Mouse (Mus musculus) liver, embryonic 12.5 days (tissue): Measurements from ENCODE around the gene Wnt1. TPM values are rescaled to one million over a fixed set of nuclear protein-coding genes. Genes with fewer than 3 reads are reported as not detected.
A peak's percentile ranks its signal among the peaks of the same experiment; 100 is the strongest.

Source experiments
- ATAC-seq: fragments of 200-750 bp; cut with Nextera tagmentation; 2 replicates; pipeline ENCODE4 v1.8.0; 2017; ENCODE audit warnings: moderate number of reproducible peaks, mild to moderate bottlenecking, moderate library complexity
- H3K27ac ChIP-seq: fragments of 300-500 bp; sonication (generic); 2 replicates; pipeline ENCODE4 v1.5.1; 2016; ENCODE audit warnings: mild to moderate bottlenecking
- H3K27me3 ChIP-seq: fragments of 300-500 bp; sonication (generic); replicated peaks from 2 replicates; pipeline ENCODE4 v1.6.1; 2016; ENCODE audit warnings: mild to moderate bottlenecking, moderate library complexity
- H3K36me3 ChIP-seq: fragments of 300-500 bp; sonication (generic); 2 replicates; pipeline ENCODE4 v1.6.1; 2016; ENCODE audit warnings: mild to moderate bottlenecking, moderate library complexity
- H3K4me1 ChIP-seq: fragments of 300-500 bp; sonication (generic); 2 replicates; pipeline ENCODE4 v1.6.1; 2016
- H3K4me2 ChIP-seq: fragments of 300-500 bp; sonication (generic); 2 replicates; pipeline ENCODE4 v1.6.1; 2016; ENCODE audit warnings: mild to moderate bottlenecking, moderate library complexity
- H3K4me3 ChIP-seq: fragments of 300-500 bp; sonication (generic); 2 replicates; pipeline ENCODE4 v1.5.1; 2016; ENCODE audit warnings: mild to moderate bottlenecking, moderate library complexity
- H3K9ac ChIP-seq: fragments of 300-500 bp; sonication (generic); 2 replicates; pipeline ENCODE4 v1.6.1; 2016; ENCODE audit warnings: mild to moderate bottlenecking, moderate library complexity
- H3K9me3 ChIP-seq: fragments of 300-500 bp; sonication (generic); replicated peaks from 2 replicates; pipeline ENCODE4 v1.6.1; 2016; ENCODE audit warnings: mild to moderate bottlenecking, moderate library complexity
- WGBS: fragments of 180-500 bp; shearing (Covaris S2); methylation state at CpG from one replicate; pipeline ENCODE4 v1.1.7; 2016; ENCODE audit not compliant: insufficient replicate concordance; 5-methylcytosine and 5-hydroxymethylcytosine counted together
- polyA plus RNA-seq: library from polyadenylated mRNA; unstranded; fragments of >200 nt; fragmentation: Nextera tagmentation; extraction: Ambion mirVana; gene quantifications from 2 replicates; pipeline ENCODE4 v1.2.1, GENCODE M21; 2016

The Wnt1 gene
- polyA plus RNA-seq, 1 experiment from 2014 or later, result not detected

DNA sequence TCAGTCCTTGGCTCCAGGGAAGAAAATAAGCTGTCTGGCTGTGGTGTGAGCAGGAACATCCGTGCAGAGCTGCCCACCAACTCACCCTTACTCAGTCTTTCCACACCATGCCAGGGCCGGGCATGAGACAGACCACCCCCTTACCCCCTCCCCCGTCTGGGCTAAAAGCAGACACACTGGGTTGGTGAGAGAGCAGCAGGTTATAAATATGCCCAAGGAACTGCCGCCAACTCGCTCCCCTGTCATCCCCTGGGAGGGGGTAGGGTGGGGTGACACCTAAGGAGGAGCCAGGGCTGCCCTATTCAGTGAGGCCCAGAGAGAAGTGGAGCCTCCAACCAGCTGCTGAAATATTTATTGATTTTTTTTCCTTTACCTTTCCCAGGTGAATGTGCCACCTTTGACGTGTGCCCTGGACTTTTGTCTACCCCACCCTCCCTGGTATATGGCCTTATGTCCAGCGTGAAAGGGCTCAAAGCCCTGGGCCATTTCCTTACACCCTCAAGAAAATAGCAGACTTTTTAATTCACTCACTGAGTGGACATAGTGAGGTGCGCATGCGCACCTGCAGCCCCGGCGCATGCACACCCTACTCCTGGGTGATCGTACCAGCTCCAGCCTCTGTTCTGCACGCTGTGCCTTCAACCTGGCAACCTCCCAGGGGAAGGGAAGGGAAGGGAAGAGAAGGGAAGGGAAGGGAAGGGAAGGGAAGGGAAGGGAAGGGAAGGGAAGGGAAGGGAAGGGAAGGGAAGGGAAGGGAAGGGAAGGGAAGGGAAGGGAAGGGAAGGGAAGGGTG lies 7.3 kb downstream of the Wnt1 start:
- no peak overlapping the region for H3K4me2 ChIP-seq
- 9% methylated on average over 13 of the region's 13 CpGs for WGBS

DNA sequence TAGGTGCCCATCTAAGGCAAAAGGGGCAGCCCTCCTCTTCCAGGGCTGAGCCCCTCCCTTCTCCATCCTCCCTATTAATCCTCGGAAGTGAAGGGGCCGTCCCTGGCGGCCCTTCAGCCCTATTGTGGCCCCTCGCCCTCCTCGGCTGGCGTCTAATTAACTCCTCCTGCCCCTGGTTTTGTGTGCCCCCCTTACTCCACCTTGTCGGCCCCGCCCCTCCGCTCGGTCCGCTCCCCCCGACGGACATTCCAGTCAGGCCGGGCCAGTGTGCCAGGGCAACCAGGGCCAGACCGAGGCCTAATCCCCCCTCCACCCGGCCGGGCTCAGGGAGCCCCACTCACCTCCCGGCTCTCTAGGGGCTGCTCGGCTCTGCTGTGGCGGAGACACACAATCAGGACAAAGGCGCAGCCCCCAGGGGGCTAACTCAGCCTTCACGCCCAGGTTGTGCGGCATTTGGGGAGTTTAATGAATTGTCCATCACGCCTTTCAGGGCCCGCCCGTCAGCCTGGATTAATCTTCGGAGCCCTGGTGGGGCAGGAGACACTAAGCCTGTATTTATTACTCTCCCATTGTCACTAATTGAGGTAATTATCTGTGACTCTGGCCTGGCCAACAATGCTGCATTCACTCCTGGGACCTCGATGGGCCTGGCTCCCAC lies 8.3 kb downstream of the Wnt1 start:
- WGBS, result 8% methylated on average over 27 of the region's 28 CpGs
- H3K9ac ChIP-seq, result no peak overlapping the region

More for the DNA sequence above, 7.3 kb downstream of the Wnt1 start:
- no peaks in the 10 kb centered on the region for H3K36me3 ChIP-seq
- H3K4me3 ChIP-seq, result no peak overlapping the region
- no peaks in the 10 kb centered on the region for H3K9me3 ChIP-seq
- H3K27ac ChIP-seq, result no peak overlapping the region
- H3K9ac ChIP-seq, result no peak overlapping the region
- no peak for ATAC-seq
- peaks cover 9% of the 10 kb centered on the region; the same call in 1 of the 2 replicates for H3K4me1 ChIP-seq
- H3K27me3 ChIP-seq, result peaks cover 100% of the 10 kb centered on the region

DNA sequence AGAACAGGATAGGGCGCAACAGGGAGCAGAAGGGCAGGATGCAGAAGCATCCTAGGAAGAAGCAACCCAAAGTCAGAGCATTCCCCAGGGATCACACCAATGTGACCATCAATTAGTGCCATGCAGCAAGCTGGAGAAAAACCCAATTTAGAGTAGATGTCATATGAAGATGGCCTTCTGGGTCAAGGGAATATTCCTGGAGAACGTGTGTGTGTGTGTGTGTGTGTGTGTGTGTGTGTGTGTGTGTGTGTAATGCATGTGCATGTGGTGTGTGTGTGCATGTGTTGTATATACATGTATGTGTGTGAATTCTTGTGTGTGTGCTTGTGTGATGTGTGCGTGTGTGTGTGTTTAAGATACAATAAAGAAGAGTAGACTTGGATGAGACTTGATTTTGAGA lies 9.2 kb downstream of the Wnt1 start:
- no peak overlapping the region for H3K4me3 ChIP-seq
- peaks cover 100% of the 10 kb centered on the region for H3K27me3 ChIP-seq
- WGBS, result 35% methylated on average over 3 of the region's 3 CpGs
- no peaks in the 10 kb centered on the region for H3K36me3 ChIP-seq
- ATAC-seq, result no peak
- no peak overlapping the region for H3K4me2 ChIP-seq
- H3K27ac ChIP-seq, result no peak overlapping the region
- H3K4me1 ChIP-seq, result peaks cover 15% of the 10 kb centered on the region
- no peaks in the 10 kb centered on the region for H3K9me3 ChIP-seq
- no peak overlapping the region for H3K9ac ChIP-seq

More for the DNA sequence above, 8.3 kb downstream of the Wnt1 start:
- H3K4me3 ChIP-seq, result no peak overlapping the region
- no peak overlapping the region for H3K4me2 ChIP-seq
- H3K27ac ChIP-seq, result no peak overlapping the region
- no peak for ATAC-seq
- H3K36me3 ChIP-seq, result no peaks in the 10 kb centered on the region
- no peaks in the 10 kb centered on the region for H3K9me3 ChIP-seq
- H3K27me3 ChIP-seq, result peaks cover 100% of the 10 kb centered on the region
- peaks cover 5% of the 10 kb centered on the region; the same call in 1 of the 2 replicates for H3K4me1 ChIP-seq

DNA sequence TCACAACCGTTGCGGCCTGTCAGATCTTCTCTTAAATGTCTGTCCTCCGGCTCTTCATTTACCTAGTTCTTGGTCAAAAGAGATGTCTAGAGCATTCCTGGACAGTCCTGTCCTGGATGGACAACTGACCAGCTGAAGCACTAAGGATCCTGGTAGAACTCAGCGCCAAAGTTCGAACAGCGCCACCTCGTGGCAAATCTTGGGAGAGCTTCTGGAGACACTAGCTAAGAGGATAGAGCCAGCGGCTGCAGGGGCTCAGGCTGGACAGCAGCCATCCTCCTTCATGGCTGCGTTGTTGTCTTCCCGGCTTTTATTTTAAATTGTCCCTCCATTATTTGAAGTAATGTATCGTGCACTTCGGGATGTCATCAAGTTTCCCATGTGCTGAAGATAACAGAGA lies 9.7 kb downstream of the Wnt1 start:
- H3K9me3 ChIP-seq, result no peaks in the 10 kb centered on the region
- 0 out of 2 replicates have a peak, but pooled peaks have one; percentile 40 for ATAC-seq
- WGBS, result 10% methylated on average over 12 of the region's 12 CpGs
- H3K27me3 ChIP-seq, result peaks cover 100% of the 10 kb centered on the region
- no peak overlapping the region for H3K4me2 ChIP-seq
- H3K4me1 ChIP-seq, result peaks cover 16% of the 10 kb centered on the region
- no peak overlapping the region for H3K9ac ChIP-seq
- no peak overlapping the region for H3K4me3 ChIP-seq
- H3K36me3 ChIP-seq, result no peaks in the 10 kb centered on the region
- no peak overlapping the region for H3K27ac ChIP-seq

DNA sequence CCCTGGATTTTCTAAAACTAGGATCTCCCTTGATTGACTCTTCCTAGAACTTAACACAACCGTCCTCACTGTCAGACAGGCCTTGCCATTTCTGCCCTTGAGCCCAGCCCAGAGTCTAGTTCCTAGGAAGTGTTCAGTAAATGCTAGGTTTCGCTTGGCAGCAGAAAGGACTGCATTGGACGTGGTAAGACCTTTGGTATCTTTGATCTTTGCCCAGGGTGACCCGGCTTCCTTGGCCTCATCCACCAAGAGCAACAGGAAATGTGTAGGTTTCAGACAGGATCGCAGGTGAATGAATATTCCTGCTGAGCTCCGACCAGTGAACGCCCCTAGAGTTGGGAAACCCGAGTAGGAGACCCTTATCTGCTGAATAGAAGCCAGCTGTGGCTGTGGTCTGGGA lies 13.3 kb downstream of the Wnt1 start:
- no peaks in the 10 kb centered on the region for H3K36me3 ChIP-seq
- peak overlapping the region; percentile 48; the same call in 1 of the 2 replicates for H3K4me2 ChIP-seq
- H3K9me3 ChIP-seq, result no peaks in the 10 kb centered on the region
- H3K4me3 ChIP-seq, result no peak overlapping the region
- no peak for ATAC-seq
- H3K4me1 ChIP-seq, result peaks cover 46% of the 10 kb centered on the region
- H3K27ac ChIP-seq, result no peak overlapping the region
- no peak overlapping the region for H3K9ac ChIP-seq
- H3K27me3 ChIP-seq, result peaks cover 100% of the 10 kb centered on the region
- 3% methylated on average over 8 of the region's 8 CpGs for WGBS

DNA sequence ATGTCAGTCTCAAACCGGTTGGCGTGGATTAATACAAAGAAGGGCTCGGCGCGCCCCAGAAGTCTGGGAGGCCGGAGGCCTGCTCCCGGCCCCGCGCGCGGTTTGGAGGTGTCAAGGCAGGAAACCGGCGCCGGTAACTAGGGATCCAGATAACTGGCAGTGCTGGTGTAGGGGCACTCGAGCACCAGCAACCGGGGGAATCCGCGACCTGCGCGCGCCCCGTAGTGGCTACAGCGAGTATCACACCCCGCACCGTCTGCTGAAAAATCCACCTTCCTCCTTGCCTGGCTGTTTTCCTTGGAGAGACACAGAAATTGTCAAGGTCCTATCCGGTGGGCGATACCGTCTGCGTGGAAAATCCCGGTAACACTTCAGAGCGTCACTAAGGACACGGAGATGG lies 14.4 kb downstream of the Wnt1 start:
- ATAC-seq, result peak; percentile 44; the same call in 1 of the 2 replicates
- H3K36me3 ChIP-seq, result no peaks in the 10 kb centered on the region
- peak overlapping the region; percentile 18; the same call in 1 of the 2 replicates for H3K4me3 ChIP-seq
- H3K4me1 ChIP-seq, result peaks cover 50% of the 10 kb centered on the region
- peak overlapping the region; percentile 48 for H3K4me2 ChIP-seq
- H3K27ac ChIP-seq, result no peak overlapping the region
- H3K27me3 ChIP-seq, result peaks cover 100% of the 10 kb centered on the region
- no peaks in the 10 kb centered on the region for H3K9me3 ChIP-seq
- under 1% methylated on average over 32 of the region's 32 CpGs for WGBS
- no peak overlapping the region for H3K9ac ChIP-seq

DNA sequence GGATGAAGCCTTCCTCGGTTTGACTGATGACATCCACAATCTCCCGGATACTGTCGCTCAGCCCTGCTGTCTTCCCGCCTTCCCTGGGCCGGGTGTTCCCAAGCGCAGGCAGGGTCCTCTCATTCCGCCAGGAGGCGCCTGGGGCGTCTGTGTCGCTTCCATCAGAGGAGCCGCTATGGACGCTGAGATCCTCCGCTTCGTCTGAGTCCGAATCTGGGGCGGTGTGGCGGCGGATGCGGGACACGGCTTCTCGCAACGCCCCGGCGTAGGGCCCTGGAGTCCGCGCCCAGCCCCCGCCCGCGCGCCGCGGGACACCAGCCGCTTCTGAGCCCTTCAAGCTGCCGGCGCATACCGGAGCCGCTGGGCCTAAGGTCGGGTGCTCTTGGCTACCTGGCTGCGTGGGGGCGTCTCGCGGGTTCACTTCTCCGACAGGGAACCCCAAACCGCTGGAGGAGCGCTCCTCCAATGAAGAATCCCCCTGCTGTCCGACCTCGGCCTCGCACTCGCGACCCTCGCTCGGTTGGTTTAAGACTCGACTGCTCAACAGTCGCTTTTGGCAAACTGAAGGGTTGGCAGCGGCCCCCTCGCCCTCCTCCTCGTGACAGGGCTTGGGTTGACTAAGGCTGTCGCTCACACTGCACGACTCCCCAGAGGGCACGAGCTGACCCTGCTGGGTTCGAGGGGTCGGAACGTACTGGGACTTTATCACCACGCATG lies 15.8 kb downstream of the Wnt1 start:
- Histone ChIP-seq H3K4me1 (peaks cover 50% of the 10 kb centered on the region), H3K9ac (peak overlapping the region; percentile 48; the same call in 1 of the 2 replicates), H3K27me3 (peaks cover 96% of the 10 kb centered on the region), H3K27ac (no peak overlapping the region), H3K9me3 (no peaks in the 10 kb centered on the region), H3K36me3 (no peaks in the 10 kb centered on the region; the same call in 1 of the 2 replicates), H3K4me2 (peak overlapping the region; percentile 69), H3K4me3 (peak overlapping the region; percentile 46)
- WGBS, result under 1% methylated on average over 64 of the region's 64 CpGs
- ATAC-seq, result no peak

DNA sequence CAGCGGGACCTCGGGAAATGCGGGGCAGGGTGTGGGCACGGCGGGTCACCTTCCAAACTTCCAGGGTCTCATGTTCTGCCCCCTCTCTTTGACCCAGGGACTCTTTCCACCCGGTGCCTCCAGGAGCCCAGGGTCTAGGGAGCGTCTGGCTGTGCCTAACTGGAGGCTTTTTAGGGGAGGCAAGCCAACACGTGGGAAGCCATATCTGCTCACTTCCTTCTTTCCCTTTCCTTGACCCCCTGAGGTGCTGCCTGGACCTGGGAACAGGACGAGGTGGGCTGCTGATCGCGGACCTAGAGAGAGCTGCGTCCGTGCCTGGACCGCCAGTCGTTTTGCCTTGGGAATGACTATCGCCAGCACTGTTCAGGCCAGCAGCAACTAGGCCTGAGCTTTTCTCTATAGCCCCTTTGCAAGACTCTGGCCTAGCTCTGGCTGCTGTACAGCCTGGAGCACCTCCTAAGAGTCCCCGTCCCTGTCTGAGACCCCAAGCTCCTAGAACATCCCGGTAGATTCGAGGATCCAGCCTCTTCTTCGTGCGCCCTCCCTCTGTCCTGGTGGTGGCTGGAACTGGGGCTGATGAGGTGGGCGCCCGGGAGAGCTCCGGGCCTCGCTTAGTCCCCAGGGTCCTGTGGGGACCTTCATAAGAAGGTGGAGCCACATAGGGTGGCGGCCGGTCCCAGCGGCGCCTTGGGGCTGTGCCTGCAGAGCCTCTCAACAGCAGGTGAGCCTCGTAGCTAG lies 16.6 kb downstream of the Wnt1 start:
- Histone ChIP-seq H3K36me3 (peaks cover 7% of the 10 kb centered on the region), H3K4me1 (peaks cover 50% of the 10 kb centered on the region), H3K4me2 (peak overlapping the region; percentile 69), H3K4me3 (peak overlapping the region; percentile 46), H3K9ac (peak overlapping the region; percentile 44), H3K27me3 (peaks cover 89% of the 10 kb centered on the region), H3K9me3 (no peaks in the 10 kb centered on the region), H3K27ac (no peak overlapping the region)
- WGBS, result 10% methylated on average over 30 of the region's 30 CpGs
- peak; percentile 13; the same call in 1 of the 2 replicates for ATAC-seq

DNA sequence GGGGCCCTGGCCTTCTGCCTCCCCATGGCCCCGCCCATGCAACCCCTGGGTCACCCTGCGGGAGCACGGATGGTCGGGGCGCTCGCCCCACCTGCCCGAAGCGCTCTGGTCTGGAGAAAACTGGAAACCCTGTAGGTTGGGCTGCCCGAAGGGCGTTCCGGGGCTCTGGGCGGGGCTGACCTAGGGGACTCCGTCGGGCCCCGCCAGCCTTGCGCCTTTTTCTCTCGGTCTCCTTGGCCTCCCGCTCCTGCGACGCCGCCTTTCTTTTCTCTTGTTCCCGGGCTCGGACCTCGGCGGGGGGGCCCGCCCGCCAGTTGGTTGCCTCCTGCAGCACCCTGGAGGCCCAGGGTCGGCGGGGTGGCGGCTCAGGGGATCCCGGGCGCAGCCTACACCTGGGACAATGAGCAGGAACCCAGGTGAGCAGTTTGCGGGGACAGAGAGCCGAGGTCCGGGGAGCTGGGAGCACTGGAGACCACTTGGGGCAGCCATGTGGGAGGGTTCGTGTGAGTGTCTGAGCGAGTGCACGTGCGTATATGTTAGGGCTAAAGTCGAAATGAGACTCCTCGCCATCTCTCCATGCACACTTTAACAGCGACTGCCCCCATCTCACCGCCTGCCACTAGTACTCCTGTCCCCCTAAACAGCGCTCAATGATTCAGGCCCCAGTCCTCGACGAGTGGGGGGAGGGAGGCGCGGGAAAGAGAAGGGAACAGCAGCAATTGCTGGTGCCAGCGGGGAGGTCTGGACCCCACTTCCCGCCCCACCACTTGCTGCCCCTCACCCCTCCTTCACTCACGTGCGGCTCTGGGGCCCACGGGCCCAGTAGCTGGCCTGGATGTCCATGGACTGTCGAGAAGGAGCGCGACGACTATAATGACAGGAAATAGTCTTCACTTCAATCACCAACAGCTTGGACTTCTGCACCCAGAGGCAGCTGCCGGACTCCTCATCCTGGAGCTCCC lies 17.4 kb downstream of the Wnt1 start:
- peak; percentile 60 for ATAC-seq
- peak overlapping the region; percentile 69 for H3K4me2 ChIP-seq
- peaks cover 50% of the 10 kb centered on the region for H3K4me1 ChIP-seq
- H3K27me3 ChIP-seq, result peaks cover 80% of the 10 kb centered on the region
- peak overlapping the region; percentile 45 for H3K4me3 ChIP-seq
- peaks cover 16% of the 10 kb centered on the region for H3K36me3 ChIP-seq
- H3K27ac ChIP-seq, result no peak overlapping the region
- peak overlapping the region; percentile 44 for H3K9ac ChIP-seq
- 2% methylated on average over 58 of the region's 58 CpGs for WGBS
- no peaks in the 10 kb centered on the region for H3K9me3 ChIP-seq

DNA sequence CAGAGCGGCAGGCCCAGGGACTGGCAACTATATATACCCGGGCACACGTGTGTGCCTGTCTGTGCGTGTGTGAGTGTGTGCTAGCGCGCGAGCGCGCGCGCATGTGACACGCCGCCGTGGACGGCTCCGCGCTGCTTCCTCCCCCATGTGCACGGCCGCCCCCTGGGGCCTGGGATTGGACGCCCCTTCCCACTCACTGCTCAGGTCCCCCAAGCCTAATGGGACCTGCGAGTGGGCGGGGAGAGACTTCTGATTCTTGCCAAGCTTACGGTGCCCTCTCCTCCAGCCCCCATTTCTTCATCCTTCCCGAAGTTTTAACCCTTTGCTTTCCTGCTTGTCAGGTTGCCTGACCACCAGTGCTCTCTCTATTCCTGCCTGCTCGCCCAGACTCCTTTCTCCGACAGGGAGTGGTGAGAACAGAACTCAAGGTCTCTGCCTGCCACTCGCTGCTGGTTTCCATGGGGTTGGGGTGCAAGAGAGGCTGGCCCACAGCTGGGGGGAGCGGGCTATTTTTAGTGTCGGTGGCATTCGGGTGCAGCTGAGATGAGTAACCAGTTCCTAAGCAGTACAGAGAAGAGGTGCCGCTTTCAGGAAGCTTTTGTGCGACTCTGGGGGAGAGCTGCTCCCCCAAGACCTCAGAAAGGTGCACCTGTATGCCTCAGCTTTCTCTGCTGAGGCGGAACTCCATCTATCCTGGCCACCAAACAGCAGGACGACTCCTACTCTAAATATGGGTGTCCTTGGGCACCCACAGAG lies 18.4 kb downstream of the Wnt1 start:
- no peak overlapping the region for H3K27ac ChIP-seq
- no peaks in the 10 kb centered on the region for H3K9me3 ChIP-seq
- peaks cover 47% of the 10 kb centered on the region for H3K4me1 ChIP-seq
- peak overlapping the region; percentile 45 for H3K4me3 ChIP-seq
- H3K36me3 ChIP-seq, result peaks cover 26% of the 10 kb centered on the region
- WGBS, result 3% methylated on average over 34 of the region's 34 CpGs
- no peak for ATAC-seq
- peak overlapping the region; percentile 69 for H3K4me2 ChIP-seq
- H3K27me3 ChIP-seq, result peaks cover 70% of the 10 kb centered on the region
- H3K9ac ChIP-seq, result 0 out of 2 replicates have a peak overlapping the region, but pooled peaks have one; percentile 19
